Mouse (Mus musculus) G1E (cell line): ENCODE data around the gene Gm10354.
"Not testable (repeated sequence)": the region's sequence is repeated elsewhere in the genome, so short reads cannot be mapped to it uniquely, and the experiment has no call there.

Experiments
- CTCF ChIP-seq: IDR thresholded peaks from 2 replicates; pipeline ENCODE4 v1.5.1; 2012; ENCODE audit warnings: low read depth, low read length, inconsistent platforms, mixed read lengths
- GATA1 ChIP-seq: IDR thresholded peaks from 2 replicates; pipeline ENCODE4 v1.6.1; 2012; ENCODE audit warnings: borderline replicate concordance, low read length, inconsistent platforms, mixed read lengths
- GATA2 ChIP-seq: IDR thresholded peaks from 2 replicates; pipeline ENCODE4 v1.6.1; 2012; ENCODE audit warnings: low read depth, low read length, inconsistent platforms, borderline replicate concordance
- POLR2AphosphoS5 ChIP-seq: IDR thresholded peaks from 2 replicates; pipeline ENCODE4 v1.6.1; 2012; ENCODE audit warnings: low read depth, low read length, inconsistent platforms; ENCODE audit not compliant: insufficient replicate concordance
- TAL1 ChIP-seq: conservative IDR thresholded peaks from 2 replicates; pipeline ENCODE4 v1.6.1; 2012; ENCODE audit warnings: low read depth, low read length, inconsistent platforms, mixed read lengths

- TF ChIP-seq CTCF, GATA1, POLR2AphosphoS5, TAL1, GATA2: not testable (repeated sequence)
These were observed 45.0 kb downstream of the Gm10354 start for GRCm38 (mm10) chr5:14933721-14934120.
